Mouse (Mus musculus) heart, embryonic 14.5 days (tissue): ENCODE data around the gene Slit1. TPM values are rescaled to one million over a fixed set of nuclear protein-coding genes. Genes with fewer than 3 reads are reported as not detected.

Source experiments
- ATAC-seq: fragments of 200-750 bp; cut with Nextera tagmentation; 2 replicates; pipeline ENCODE4 v1.8.0; 2017; ENCODE audit warnings: low read depth, moderate TSS enrichment; ENCODE audit not compliant: insufficient number of reproducible peaks, insufficient read depth, low FRiP score
- H3K27ac ChIP-seq, 2 experiments: fragments of 200-500 bp in 1 of 2; fragments of 300-500 bp in 1 of 2; sonication (generic) in 1 of 2; replicated peaks in 1 of 2; 2 replicates each; pipeline ENCODE4 v1.5.1; 2012 to 2014; ENCODE audit warnings: low read depth in 2 of 2, low read length in 2 of 2, control low read depth in 1 of 2, mild to moderate bottlenecking in 1 of 2, mixed read lengths in 1 of 2; ENCODE audit not compliant: control insufficient read depth in 1 of 2, insufficient read depth in 1 of 2
- H3K27me3 ChIP-seq: fragments of 300-500 bp; sonication (generic); 2 replicates; pipeline ENCODE4 v1.6.1; 2014; ENCODE audit warnings: mild to moderate bottlenecking, low read length, control low read depth; ENCODE audit not compliant: control insufficient read depth, insufficient read depth
- H3K36me3 ChIP-seq: fragments of 300-500 bp; sonication (generic); 2 replicates; pipeline ENCODE4 v1.6.1; 2014; ENCODE audit warnings: mild to moderate bottlenecking, control low read depth, low read length, mixed read lengths; ENCODE audit not compliant: control insufficient read depth, insufficient read depth
- H3K4me1 ChIP-seq, 2 experiments: fragments of 200-500 bp in 1 of 2; fragments of 300-500 bp in 1 of 2; sonication (generic) in 1 of 2; 2 replicates each; pipeline ENCODE4 v1.6.1; 2012 to 2014; ENCODE audit warnings: low read length in 2 of 2, control low read depth in 1 of 2, mixed read lengths in 1 of 2; ENCODE audit not compliant: control insufficient read depth in 2 of 2, insufficient read depth in 2 of 2
- H3K4me2 ChIP-seq: fragments of 300-500 bp; sonication (generic); 2 replicates; pipeline ENCODE4 v1.6.1; 2014; ENCODE audit warnings: mild to moderate bottlenecking, low read length
- H3K4me3 ChIP-seq, 2 experiments: fragments of 200-500 bp in 1 of 2; fragments of 300-500 bp in 1 of 2; sonication (generic) in 1 of 2; 2 replicates each; pipeline ENCODE4 v1.5.1; 2012 to 2014; ENCODE audit warnings: low read length in 2 of 2, mild to moderate bottlenecking in 2 of 2, control low read depth in 1 of 2, low read depth in 1 of 2, moderate library complexity in 1 of 2; ENCODE audit not compliant: control insufficient read depth in 1 of 2, insufficient read depth in 1 of 2
- H3K9ac ChIP-seq: fragments of 300-500 bp; sonication (generic); 2 replicates; pipeline ENCODE4 v1.6.1; 2014; ENCODE audit warnings: mild to moderate bottlenecking, low read length
- H3K9me3 ChIP-seq: fragments of 300-500 bp; sonication (generic); 2 replicates; pipeline ENCODE4 v1.6.1; 2016; ENCODE audit warnings: low read length, control low read depth; ENCODE audit not compliant: control insufficient read depth
- WGBS: fragments of 180-500 bp; shearing (Covaris S2); extraction: QIAGEN DNeasy Blood & Tissue Kit; methylation state at CpG from one replicate; pipeline ENCODE4 v1.1.7; 2014; 5-methylcytosine and 5-hydroxymethylcytosine counted together
- polyA plus RNA-seq: library from polyadenylated mRNA; unstranded; fragments of >200 nt; fragmentation: Nextera tagmentation; extraction: Ambion mirVana; gene quantifications from 2 replicates; pipeline ENCODE4 v1.2.1, GENCODE M21; 2014

The Slit1 gene
- polyA plus RNA-seq, 1 experiment from 2014 or later: not detected

GRCm38 (mm10) chr19:41651967-41652366 is 91.5 kb downstream of the Slit1 start:
- 43% methylated on average over 10 of the region's 10 CpGs for WGBS
- Histone ChIP-seq H3K4me2 (no peak overlapping the region), H3K27ac (no peak overlapping the region), H3K4me1 (no peaks in the 10 kb centered on the region; a peak in 1 of 4 replicates), H3K4me3 (no peak overlapping the region), H3K9ac (no peak overlapping the region), H3K27me3 (peaks cover 43% of the 10 kb centered on the region), H3K9me3 (no peaks in the 10 kb centered on the region), H3K36me3 (no peaks in the 10 kb centered on the region)
- ATAC-seq: no peak

GRCm38 (mm10) chr19:41649394-41649793 is 94.1 kb downstream of the Slit1 start:
- WGBS: 47% methylated on average over 10 of the region's 10 CpGs
- Histone ChIP-seq H3K9me3 (no peaks in the 10 kb centered on the region), H3K27ac (no peak overlapping the region), H3K4me2 (no peak overlapping the region), H3K4me3 (no peak overlapping the region), H3K9ac (no peak overlapping the region), H3K36me3 (no peaks in the 10 kb centered on the region), H3K4me1 (no peaks in the 10 kb centered on the region; a peak in 1 of 4 replicates), H3K27me3 (peaks cover 31% of the 10 kb centered on the region)
- ATAC-seq: no peak

- ATAC-seq: no peak
- no peak overlapping the region for H3K9ac ChIP-seq
- no peaks in the 10 kb centered on the region for H3K36me3 ChIP-seq
- no peaks in the 10 kb centered on the region for H3K9me3 ChIP-seq
- no peak overlapping the region for H3K4me3 ChIP-seq
- H3K27ac ChIP-seq: no peak overlapping the region
- H3K4me2 ChIP-seq: peak overlapping the region; percentile 49
- 31% methylated on average over 16 of the region's 16 CpGs for WGBS
- H3K27me3 ChIP-seq: peaks cover 25% of the 10 kb centered on the region
- no peaks in the 10 kb centered on the region; a peak in 1 of 4 replicates for H3K4me1 ChIP-seq
Observed at GRCm38 (mm10) chr19:41646947-41647631, 96.4 kb downstream of the Slit1 start.

GRCm38 (mm10) chr19:41643010-41643409 is 100.5 kb downstream of the Slit1 start:
- H3K27me3 ChIP-seq: no peaks in the 10 kb centered on the region; the same call in 1 of the 2 replicates
- 62% methylated on average over 11 of the region's 11 CpGs for WGBS
- no peaks in the 10 kb centered on the region for H3K36me3 ChIP-seq
- no peak overlapping the region for H3K4me3 ChIP-seq
- H3K9me3 ChIP-seq: no peaks in the 10 kb centered on the region
- ATAC-seq: no peak
- no peak overlapping the region for H3K9ac ChIP-seq
- H3K4me2 ChIP-seq: no peak overlapping the region
- no peaks in the 10 kb centered on the region; a peak in 1 of 4 replicates for H3K4me1 ChIP-seq
- H3K27ac ChIP-seq: no peak overlapping the region

- H3K27ac ChIP-seq: no peak overlapping the region
- no peak for ATAC-seq
- H3K4me1 ChIP-seq: no peaks in the 10 kb centered on the region
- H3K36me3 ChIP-seq: no peaks in the 10 kb centered on the region
- WGBS: 72% methylated on average over 6 of the region's 6 CpGs
- no peak overlapping the region for H3K4me2 ChIP-seq
- H3K9me3 ChIP-seq: no peaks in the 10 kb centered on the region
- no peaks in the 10 kb centered on the region for H3K27me3 ChIP-seq
- H3K4me3 ChIP-seq: no peak overlapping the region
- no peak overlapping the region for H3K9ac ChIP-seq
Observed at GRCm38 (mm10) chr19:41634999-41635398, 108.5 kb downstream of the Slit1 start.

GRCm38 (mm10) chr19:41634099-41634498 is 109.4 kb downstream of the Slit1 start:
- Histone ChIP-seq H3K9ac (no peak overlapping the region), H3K36me3 (no peaks in the 10 kb centered on the region), H3K4me2 (no peak overlapping the region), H3K4me3 (no peak overlapping the region), H3K4me1 (no peaks in the 10 kb centered on the region), H3K27me3 (no peaks in the 10 kb centered on the region), H3K27ac (no peak overlapping the region), H3K9me3 (no peaks in the 10 kb centered on the region)
- 71% methylated on average over 10 of the region's 10 CpGs for WGBS
- no peak for ATAC-seq

GRCm38 (mm10) chr19:41629532-41629931 is 113.9 kb downstream of the Slit1 start:
- Histone ChIP-seq H3K27me3 (no peaks in the 10 kb centered on the region), H3K4me3 (no peak overlapping the region), H3K36me3 (no peaks in the 10 kb centered on the region), H3K9me3 (peaks cover 10% of the 10 kb centered on the region), H3K9ac (no peak overlapping the region), H3K4me1 (no peaks in the 10 kb centered on the region), H3K27ac (no peak overlapping the region), H3K4me2 (no peak overlapping the region)
- ATAC-seq: no peak; the same call in 1 of the 2 replicates
- 32% methylated on average over 5 of the region's 5 CpGs for WGBS

GRCm38 (mm10) chr19:41628970-41629369 is 114.5 kb downstream of the Slit1 start:
- Histone ChIP-seq H3K4me1 (no peaks in the 10 kb centered on the region), H3K4me3 (no peak overlapping the region), H3K36me3 (no peaks in the 10 kb centered on the region), H3K27me3 (no peaks in the 10 kb centered on the region), H3K9me3 (peaks cover 11% of the 10 kb centered on the region), H3K27ac (no peak overlapping the region), H3K4me2 (no peak overlapping the region), H3K9ac (no peak overlapping the region)
- no peak for ATAC-seq
- WGBS: 85% methylated on average over 11 of the region's 11 CpGs
